Mouse (Mus musculus) naive thymus-derived CD4-positive, alpha-beta T cell, adult 5 months (primary cell): Measurements from ENCODE around the gene Tmem273. TPM values are rescaled to one million over a fixed set of nuclear protein-coding genes. Genes with fewer than 3 reads are reported as not detected.

Experiments used
- polyA plus RNA-seq: library from polyadenylated mRNA; unstranded; fragments of 100-300 nt; shearing (Covaris generic); gene quantifications from one replicate; pipeline ENCODE4 v1.2.1, GENCODE M21; 2017

The Tmem273 gene
- polyA plus RNA-seq, result not detected

DNA sequence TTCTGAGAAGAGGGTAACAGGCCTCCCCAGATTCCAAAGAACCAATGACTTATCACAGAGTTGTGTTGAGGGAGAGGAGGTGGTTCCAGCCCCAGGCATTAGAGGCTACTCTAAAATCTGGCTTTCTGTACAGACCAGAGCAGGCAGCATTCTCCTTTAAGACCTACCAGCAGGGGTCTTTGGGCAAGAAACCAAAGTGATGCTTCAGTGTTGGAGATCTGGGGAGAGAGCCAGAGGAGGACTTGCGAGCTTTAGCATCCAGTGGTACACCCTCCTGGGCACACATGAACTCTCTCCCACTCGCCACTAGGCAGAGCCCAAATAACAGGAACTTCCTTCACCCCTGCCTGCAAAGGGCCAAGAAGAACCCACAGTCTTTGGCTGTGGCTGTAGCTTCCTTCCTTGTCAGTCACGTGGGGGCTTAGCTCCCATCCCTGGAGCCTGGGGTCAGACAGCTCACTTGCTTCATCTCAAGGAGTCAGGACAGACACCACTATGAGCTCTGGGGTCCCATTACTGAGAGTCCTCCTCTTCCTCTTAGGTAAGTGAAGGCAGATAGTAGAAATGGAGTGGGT, at the start of gene Tmem273:
Tmem273 (plus strand) TSS at position 408 of the 575 bp plus-strand sequence.

DNA sequence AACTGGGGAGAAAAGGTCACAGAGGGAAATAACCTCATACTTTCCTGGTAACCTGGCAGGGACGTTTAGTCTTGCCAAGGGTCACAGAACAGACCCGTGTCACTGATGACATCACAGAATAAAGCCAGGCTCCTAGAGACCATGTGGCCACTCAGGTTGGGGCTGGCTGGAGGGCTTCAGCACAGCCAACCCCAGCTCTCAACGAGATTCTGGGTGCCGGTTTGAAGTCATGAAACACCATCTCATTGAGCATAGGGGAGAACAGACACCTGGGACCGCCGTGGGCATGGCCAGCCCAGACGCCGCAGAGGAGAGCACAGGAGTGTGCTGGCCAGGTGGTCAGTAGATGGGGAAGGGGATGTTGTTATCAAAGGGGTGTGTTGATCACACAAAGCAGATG, 48.1 kb downstream of the Tmem273 start, which contains the start of gene Fam170b:
Fam170b (plus strand) TSS at position 116 of the 400 bp plus-strand sequence.

DNA sequence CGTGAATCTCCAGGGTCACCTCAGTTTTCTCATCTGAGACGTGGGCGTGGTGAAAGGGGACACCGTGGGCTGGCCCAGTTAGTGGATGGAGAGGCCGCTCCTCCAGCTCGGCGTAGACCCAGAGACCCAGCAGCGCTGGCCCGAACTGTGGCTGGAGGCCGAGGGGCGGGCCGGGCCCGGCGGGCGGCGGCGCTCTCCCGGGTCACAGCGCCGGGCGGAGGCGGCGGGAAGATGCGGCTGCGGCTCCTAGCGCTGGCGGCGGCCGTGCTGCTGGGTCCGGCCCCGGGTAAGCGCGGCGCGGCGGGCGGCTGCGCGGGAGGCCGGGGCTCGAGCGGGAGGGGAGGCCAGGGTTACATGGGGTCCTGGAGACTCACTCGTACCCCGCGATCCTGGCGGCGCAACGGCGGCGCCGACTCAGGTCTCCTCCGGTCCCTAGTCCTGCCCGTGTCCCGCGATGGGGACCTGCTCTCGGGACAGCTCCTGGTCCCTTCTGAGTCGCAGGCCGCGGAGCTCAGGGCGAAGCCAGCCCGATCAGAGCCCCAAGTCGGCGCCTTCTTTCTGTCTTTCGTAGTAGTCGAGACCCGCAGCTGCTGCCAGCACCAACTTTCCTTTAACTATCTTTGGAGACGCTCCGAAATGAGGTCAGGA, 71.0 kb downstream of the Tmem273 start, which contains the start of gene Vstm4:
Vstm4 (plus strand) TSS at position 76 of the 648 bp plus-strand sequence.

Other genes starting within 250 kb of the Tmem273 start
- gene Prrxl1, start 186.6 kb upstream of the Tmem273 start, polyA plus RNA-seq, result not detected
- gene 3425401B19Rik, start 100.7 kb upstream of the Tmem273 start, polyA plus RNA-seq, result not detected
- not detected for gene Fam170b, start 48.0 kb downstream of the Tmem273 start, polyA plus RNA-seq
- not detected for gene Vstm4, start 70.8 kb downstream of the Tmem273 start, polyA plus RNA-seq
- not detected for gene Lrrc18, start 205.4 kb downstream of the Tmem273 start, polyA plus RNA-seq